Mouse (Mus musculus) heart, adult 2 months (tissue): ENCODE measurements around the gene Kctd13. TPM values are rescaled to one million over a fixed set of nuclear protein-coding genes. Genes with fewer than 3 reads are reported as not detected.

Experiments
- DNase-seq, 2 experiments: peaks; one replicate each; pipeline ENCODE4 v3.0.0; 2021
- H3K27ac ChIP-seq: fragments of 200-600 bp; 2 replicates; pipeline ENCODE4 v1.8.1; 2022
- H3K27me3 ChIP-seq: fragments of 200-500 bp; 2 replicates; pipeline ENCODE4 v1.6.1; 2012; ENCODE audit warnings: mild to moderate bottlenecking, low read length, inconsistent platforms, mixed read lengths; ENCODE audit not compliant: control insufficient read depth, insufficient read depth
- H3K36me3 ChIP-seq: fragments of 200-500 bp; 2 replicates; pipeline ENCODE4 v1.6.1; 2012; ENCODE audit warnings: low read length, inconsistent platforms; ENCODE audit not compliant: control insufficient read depth, insufficient read depth
- H3K4me1 ChIP-seq: fragments of 200-500 bp; 2 replicates; pipeline ENCODE4 v1.6.1; 2011; ENCODE audit warnings: low read length; ENCODE audit not compliant: control insufficient read depth, insufficient read depth
- H3K4me3 ChIP-seq: fragments of 200-600 bp; 2 replicates; pipeline ENCODE4 v1.8.1; 2022
- H3K79me2 ChIP-seq: fragments of 200-500 bp; replicated peaks from 2 replicates; pipeline ENCODE4 v1.6.1; 2012; ENCODE audit warnings: mild to moderate bottlenecking, inconsistent platforms, low read length, moderate library complexity, mixed read lengths; ENCODE audit not compliant: control insufficient read depth, insufficient read depth
- H3K9ac ChIP-seq: fragments of 200-500 bp; 2 replicates; pipeline ENCODE4 v1.6.1; 2012; ENCODE audit warnings: low read depth, mild to moderate bottlenecking, control low read depth, inconsistent platforms, low read length, mixed read lengths
- CTCF ChIP-seq: fragments of 200-600 bp; IDR thresholded peaks from 2 replicates; pipeline ENCODE4 v1.8.1; 2022; ENCODE audit warnings: antibody characterized with exemption, mild to moderate bottlenecking, moderate library complexity
- EP300 ChIP-seq: fragments of 200-500 bp; IDR thresholded peaks from 2 replicates; pipeline ENCODE4 v1.6.1; 2011; ENCODE audit warnings: low read depth, low read length, control low read depth; ENCODE audit not compliant: insufficient read depth
- POLR2A ChIP-seq: fragments of 200-500 bp; IDR thresholded peaks from 2 replicates; pipeline ENCODE4 v1.6.1; 2011; ENCODE audit warnings: mild to moderate bottlenecking, low read depth, low read length, control low read depth; ENCODE audit not compliant: insufficient read depth
- WGBS: fragments of 180-500 bp; shearing (Covaris S2); methylation state at CpG from one replicate; pipeline ENCODE4 v1.1.7; 2018; 5-methylcytosine and 5-hydroxymethylcytosine counted together
- intact Hi-C: fragments of 180-260 bp; cut with DNase I; formaldehyde crosslinking; loops from one replicate; pipeline ENCODE4 v1.15.1; 2025
- polyA plus RNA-seq: library from polyadenylated mRNA; depleted of rRNA; stranded (reverse); fragments of >200 nt; gene quantifications from 2 replicates; pipeline ENCODE4 v1.2.3, GENCODE M21; 2012
- total RNA-seq, 2 experiments: library from RNA; stranded (reverse); gene quantifications; 2 replicates each; pipeline ENCODE4 v1.2.3; 2021

Gene Kctd13
- total and polyA plus RNA-seq, 3 experiments: 6.7 to 13.7 (median 6.7) TPM

DNA sequence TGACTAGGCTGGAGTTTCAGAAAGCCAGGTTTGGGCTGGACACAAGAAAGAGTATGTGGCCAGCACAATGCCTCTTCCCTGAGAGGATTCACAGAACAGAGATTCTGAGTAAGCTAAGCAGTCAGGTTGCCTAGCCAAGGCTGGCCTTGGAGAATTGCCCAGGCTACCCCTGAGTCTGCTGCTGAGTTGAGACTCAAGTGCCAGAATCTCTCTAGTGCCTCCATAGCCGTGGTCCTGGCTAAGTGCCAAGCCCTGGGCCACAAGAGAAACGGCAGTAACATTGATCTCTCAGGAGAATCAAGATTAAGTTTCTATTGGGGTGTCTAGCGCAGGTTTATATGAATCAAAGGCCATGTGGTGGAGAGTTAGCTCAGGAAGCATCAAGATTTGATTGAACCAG is 36.9 kb downstream of the Kctd13 start:
- DNase-seq: no peak
- no peak overlapping the region for H3K9ac ChIP-seq
- no peaks in the 10 kb centered on the region; the same call in 1 of the 2 replicates for H3K27me3 ChIP-seq
- no peaks in the 10 kb centered on the region for H3K79me2 ChIP-seq
- H3K4me1 ChIP-seq: no peaks in the 10 kb centered on the region
- intact Hi-C loops: no loop called here
- no peak for TF ChIP-seq CTCF
- no peak for TF ChIP-seq POLR2A
- no peak for TF ChIP-seq EP300
- H3K36me3 ChIP-seq: no peaks in the 10 kb centered on the region
- no peak overlapping the region for H3K4me3 ChIP-seq
- WGBS: 40% methylated on average over 3 of the region's 3 CpGs
- no peak overlapping the region for H3K27ac ChIP-seq

DNA sequence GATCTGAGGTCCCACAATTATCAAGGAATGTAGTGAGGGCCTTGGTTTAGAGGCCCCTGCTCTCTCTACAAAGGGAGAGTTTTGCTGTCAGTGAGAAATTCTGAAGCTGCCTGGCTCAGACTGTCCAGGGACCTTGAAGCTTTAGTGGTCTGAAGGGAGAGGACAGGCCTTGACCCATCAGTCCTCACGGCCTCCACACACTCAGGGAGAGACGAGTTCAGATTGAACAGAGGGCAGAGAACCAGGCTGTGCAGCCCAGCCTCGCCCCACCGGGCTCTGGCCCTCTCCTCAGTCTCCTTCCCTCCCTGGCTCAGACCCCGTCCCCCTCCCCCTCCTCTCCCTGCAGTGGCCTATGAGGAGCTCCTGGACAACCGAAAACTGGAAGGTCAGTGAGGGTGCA is 38.7 kb downstream of the Kctd13 start:
- WGBS: 83% methylated on average over 6 of the region's 6 CpGs
- Histone ChIP-seq H3K27me3 (no peaks in the 10 kb centered on the region; the same call in 1 of the 2 replicates), H3K36me3 (no peaks in the 10 kb centered on the region), H3K79me2 (no peaks in the 10 kb centered on the region), H3K27ac (no peak overlapping the region), H3K4me1 (no peaks in the 10 kb centered on the region), H3K4me3 (no peak overlapping the region), H3K9ac (no peak overlapping the region)
- intact Hi-C loops: no loop called here
- no peak for DNase-seq
- TF ChIP-seq EP300 (no peak), CTCF (no peak), POLR2A (no peak)

DNA sequence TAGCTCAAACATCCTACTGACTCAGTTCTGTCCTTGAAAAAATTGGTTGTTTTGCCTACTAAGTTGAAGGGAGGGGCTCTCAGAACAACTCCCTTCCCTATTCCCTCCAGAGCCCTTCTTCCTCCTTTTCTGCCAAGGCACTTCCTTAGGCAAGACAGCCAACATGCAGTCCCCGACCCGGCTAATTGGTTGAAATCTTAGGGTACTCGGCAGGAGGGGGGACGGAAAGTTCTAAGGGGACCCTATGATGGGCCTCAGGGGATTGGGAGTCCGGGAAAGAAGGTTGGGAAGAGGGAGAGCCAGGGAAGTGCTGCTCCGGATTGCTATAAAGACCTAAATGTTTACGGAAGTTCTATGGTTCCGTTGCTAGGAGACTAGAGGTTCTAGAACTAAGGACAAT is 46.8 kb downstream of the Kctd13 start:
- peaks cover 10% of the 10 kb centered on the region for H3K4me1 ChIP-seq
- H3K27ac ChIP-seq: peak overlapping the region; percentile 100
- H3K36me3 ChIP-seq: peaks cover 3% of the 10 kb centered on the region; the same call in 1 of the 2 replicates
- 0 out of 2 replicates have a peak, but pooled peaks have one; percentile 33 for TF ChIP-seq POLR2A
- no peak for TF ChIP-seq EP300
- no peak for DNase-seq
- H3K27me3 ChIP-seq: no peaks in the 10 kb centered on the region
- H3K79me2 ChIP-seq: peaks cover 3% of the 10 kb centered on the region; the same call in 1 of the 2 replicates
- H3K9ac ChIP-seq: peak overlapping the region; percentile 13
- WGBS: 3% methylated on average over 8 of the region's 8 CpGs
- peak overlapping the region; percentile 100 for H3K4me3 ChIP-seq
- intact Hi-C loops: no loop called here

DNA sequence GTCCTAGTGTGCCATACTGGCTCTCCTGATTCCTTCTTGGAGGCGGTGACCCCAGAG is 47.0 kb downstream of the Kctd13 start, which contains the start of gene Cdipt:
TSS of gene Cdipt (plus strand) at position 22 of the 57 bp plus-strand sequence.
- Histone ChIP-seq H3K27ac (peak within 1 kb of the TSS; percentile 100), H3K4me1 (peaks cover 10% of the 10 kb centered on the region), H3K36me3 (peaks cover 3% of the 10 kb centered on the region; the same call in 1 of the 2 replicates), H3K4me3 (peak within 1 kb of the TSS; percentile 100), H3K27me3 (no peaks in the 10 kb centered on the region), H3K79me2 (peaks cover 3% of the 10 kb centered on the region; the same call in 1 of the 2 replicates), H3K9ac (peak within 1 kb of the TSS; percentile 91)
- WGBS: 0% methylated on average over 1 of the region's 1 CpGs
- intact Hi-C loops: no loop called here
- no peak for TF ChIP-seq EP300
- no peak for TF ChIP-seq CTCF
- TF ChIP-seq POLR2A: no peak
- no peak for DNase-seq

DNA sequence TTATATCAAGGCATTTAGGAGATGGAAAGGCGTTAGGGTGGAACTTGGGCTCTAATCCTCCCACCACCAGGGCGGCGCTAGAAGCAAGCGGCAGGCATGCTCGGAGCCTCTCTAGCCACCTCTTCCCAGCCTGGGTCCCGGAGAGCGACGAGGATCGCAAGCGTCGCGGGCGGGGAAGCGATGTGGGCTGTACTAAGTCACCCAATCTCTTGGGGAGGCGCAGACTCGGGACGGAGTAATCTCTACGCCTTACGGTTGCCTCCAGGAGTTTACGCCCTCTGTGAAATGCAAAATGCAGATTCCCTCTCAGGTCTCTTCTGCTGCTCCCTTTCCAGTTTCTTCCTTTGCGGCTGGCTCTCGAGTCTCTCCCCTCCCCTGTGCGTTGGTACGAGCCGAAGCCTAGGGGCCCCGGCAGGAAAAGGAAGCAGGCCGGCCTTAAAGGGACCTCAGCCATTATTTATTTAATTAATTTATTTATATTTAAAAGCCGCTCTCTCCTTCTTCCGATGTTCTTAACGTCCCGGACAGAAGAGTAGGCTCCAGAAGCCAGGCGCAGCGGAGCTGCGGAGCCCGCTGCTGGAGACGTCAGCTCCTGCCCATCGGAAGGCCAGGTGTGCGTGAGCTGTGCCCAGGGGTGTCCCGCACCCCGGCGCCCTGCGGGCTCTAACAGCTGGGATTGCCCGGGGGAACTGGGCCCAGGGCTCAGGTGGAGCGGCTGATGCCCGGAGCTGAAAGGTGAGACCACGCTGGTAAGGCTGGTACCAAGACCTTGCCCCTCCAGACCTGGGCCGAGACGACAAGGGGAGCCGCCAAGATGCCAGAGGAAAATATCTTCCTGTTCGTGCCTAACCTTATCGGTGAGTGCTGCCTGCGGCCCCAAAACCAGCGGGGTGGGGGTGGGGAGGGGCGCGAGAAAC is 47.5 kb downstream of the Kctd13 start, which contains the start of gene Cdiptos:
TSS of gene Cdiptos (minus strand) at position 149 of the 917 bp plus-strand sequence.
- WGBS: under 1% methylated on average over 55 of the region's 55 CpGs
- intact Hi-C loops: loop anchor here (1.0 to 2.0 kb wide), 3 partner anchors 41 to 113 kb away; partner anchors contain the start of genes Ino80e, Kctd13 and Pagr1a
- H3K27ac ChIP-seq: peak within 1 kb of the TSS; percentile 100
- peaks cover 10% of the 10 kb centered on the region for H3K4me1 ChIP-seq
- peak within 1 kb of the TSS; percentile 91 for H3K9ac ChIP-seq
- peak; percentile 95 to 96 for DNase-seq
- peaks cover 3% of the 10 kb centered on the region; the same call in 1 of the 2 replicates for H3K36me3 ChIP-seq
- H3K27me3 ChIP-seq: no peaks in the 10 kb centered on the region
- TF ChIP-seq EP300 (peak; percentile 84; the same call in 1 of the 2 replicates), CTCF (peak; percentile 99; the same call in 1 of the 2 replicates), POLR2A (peak; percentile 40; the same call in 1 of the 2 replicates)
- peaks cover 3% of the 10 kb centered on the region; the same call in 1 of the 2 replicates for H3K79me2 ChIP-seq
- H3K4me3 ChIP-seq: peak within 1 kb of the TSS; percentile 100
